Mouse (Mus musculus) ES-E14 (cell line): Measurements from ENCODE around the gene Ankrd40. TPM values are rescaled to one million over a fixed set of nuclear protein-coding genes. Genes with fewer than 3 reads are reported as not detected.

Source experiments
- DNase-seq: peaks from one replicate; pipeline ENCODE4 v3.0.0-alpha.2; 2013; ENCODE audit warnings: low read depth, low spot score
- H3K27ac ChIP-seq: 2 replicates; pipeline ENCODE4 v1.5.1; 2012; ENCODE audit warnings: low read depth, mild to moderate bottlenecking, low read length, moderate library complexity, mixed read lengths; ENCODE audit not compliant: poor library complexity, insufficient read depth, severe bottlenecking
- H3K36me3 ChIP-seq: 2 replicates; pipeline ENCODE4 v1.6.1; 2012; ENCODE audit warnings: mild to moderate bottlenecking, low read length, moderate library complexity, mixed read lengths; ENCODE audit not compliant: control insufficient read depth, poor library complexity, insufficient read depth, severe bottlenecking
- H3K4me1 ChIP-seq, 2 experiments: fragments of 150-350 bp in 1 of 2; sonication (generic) in 1 of 2; 2 replicates each; pipeline ENCODE4 v1.6.1; 2012; ENCODE audit warnings: low read length in 2 of 2, mild to moderate bottlenecking in 1 of 2, mixed read lengths in 1 of 2; ENCODE audit not compliant: control insufficient read depth in 2 of 2, insufficient read depth in 2 of 2, poor library complexity in 1 of 2
- H3K4me3 ChIP-seq, 2 experiments: fragments of 150-350 bp in 1 of 2; sonication (generic) in 1 of 2; 2 replicates each; pipeline ENCODE4 v1.5.1; 2012; ENCODE audit warnings: low read length in 2 of 2, low read depth in 1 of 2, mild to moderate bottlenecking in 1 of 2, mixed read lengths in 1 of 2; ENCODE audit not compliant: insufficient read depth in 1 of 2, poor library complexity in 1 of 2, severe bottlenecking in 1 of 2
- H3K9ac ChIP-seq: 2 replicates; pipeline ENCODE4 v1.6.1; 2012; ENCODE audit warnings: low read depth, mild to moderate bottlenecking, low read length, mixed read lengths; ENCODE audit not compliant: poor library complexity, insufficient read depth, severe bottlenecking
- H3K9me3 ChIP-seq: fragments of 150-350 bp; sonication (generic); 2 replicates; pipeline ENCODE4 v1.6.1; 2012; ENCODE audit warnings: low read depth, mild to moderate bottlenecking, low read length; ENCODE audit not compliant: control insufficient read depth, insufficient read depth
- CHD2 ChIP-seq: IDR thresholded peaks from 2 replicates; pipeline ENCODE4 v1.6.1; 2014; ENCODE audit warnings: mild to moderate bottlenecking, low read depth, low read length, inconsistent platforms
- HCFC1 ChIP-seq: IDR thresholded peaks from 2 replicates; pipeline ENCODE4 v1.6.1; 2012; ENCODE audit warnings: low read length, inconsistent platforms, borderline replicate concordance; ENCODE audit not compliant: insufficient read depth
- MAFK ChIP-seq: IDR thresholded peaks from 2 replicates; pipeline ENCODE4 v1.6.1; 2014; ENCODE audit warnings: mild to moderate bottlenecking, low read depth, low read length, inconsistent platforms; ENCODE audit not compliant: insufficient read depth
- ZC3H11A ChIP-seq: IDR thresholded peaks from 2 replicates; pipeline ENCODE4 v1.6.1; 2012; ENCODE audit warnings: low read depth, mild to moderate bottlenecking, inconsistent platforms, low read length, borderline replicate concordance
- ZNF384 ChIP-seq: IDR thresholded peaks from 2 replicates; pipeline ENCODE4 v1.6.1; 2012; ENCODE audit warnings: low read depth, low read length, inconsistent platforms
- in situ Hi-C, 2 experiments: fragments of 600-800 bp; cut with MboI; formaldehyde crosslinking; loops; one replicate each; pipeline ENCODE4 v1.15.1; 2025; ENCODE audit warnings: low sequenced_read_pairs in 2 of 2, inconsistent platforms in 1 of 2; ENCODE audit not compliant: unreplicated experiment in 2 of 2
- total RNA-seq: library from RNA; depleted of rRNA; stranded (reverse); fragments of 300-350 nt; gene quantifications from 2 replicates; pipeline ENCODE4 v1.2.3, GENCODE M21; 2012

Ankrd40 gene
- total RNA-seq, 1 experiment: 42.7 TPM

DNA sequence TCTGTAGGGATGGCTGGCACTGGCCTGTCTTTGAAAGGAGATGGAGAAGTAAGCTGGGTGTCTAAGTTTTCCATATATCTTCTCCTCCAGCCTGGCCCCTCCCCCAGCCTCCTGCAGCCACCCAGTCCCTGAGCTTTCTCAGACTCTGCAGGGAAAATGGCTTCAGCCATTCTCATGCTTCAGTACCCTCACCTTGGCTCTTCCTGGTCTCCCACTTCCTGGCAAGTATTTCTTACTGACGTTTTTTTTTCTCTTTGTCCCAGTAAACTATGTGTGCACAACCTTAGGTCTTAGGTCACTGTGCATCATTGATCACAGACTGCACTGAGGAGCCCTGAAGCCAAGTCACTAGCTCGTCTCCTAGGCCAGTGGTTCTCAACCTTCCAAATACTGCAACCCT is 51.3 kb downstream of the Ankrd40 start:
- H3K9me3 ChIP-seq: no peaks in the 10 kb centered on the region
- H3K4me1 ChIP-seq: no peaks in the 10 kb centered on the region
- no peak for DNase-seq
- in situ Hi-C loops: no loop called here
- H3K36me3 ChIP-seq: no peaks in the 10 kb centered on the region
- H3K9ac ChIP-seq: no peak overlapping the region
- no peak overlapping the region for H3K4me3 ChIP-seq
- H3K27ac ChIP-seq: no peak overlapping the region
- TF ChIP-seq ZC3H11A: no peak
- no peak for TF ChIP-seq MAFK
- TF ChIP-seq HCFC1: no peak
- TF ChIP-seq CHD2: no peak
- TF ChIP-seq ZNF384: no peak

GRCm38 (mm10) chr11:94379736-94380135 is 51.9 kb downstream of the Ankrd40 start:
- no peak for DNase-seq
- in situ Hi-C loops: no loop called here
- Histone ChIP-seq H3K4me3 (no peak overlapping the region), H3K9me3 (no peaks in the 10 kb centered on the region), H3K36me3 (no peaks in the 10 kb centered on the region), H3K4me1 (no peaks in the 10 kb centered on the region), H3K27ac (no peak overlapping the region), H3K9ac (no peak overlapping the region)
- TF ChIP-seq ZNF384: no peak
- no peak for TF ChIP-seq MAFK
- TF ChIP-seq ZC3H11A: no peak
- no peak for TF ChIP-seq HCFC1
- no peak for TF ChIP-seq CHD2

GRCm38 (mm10) chr11:94385977-94386771 is 58.4 kb downstream of the Ankrd40 start:
- Histone ChIP-seq H3K36me3 (no peaks in the 10 kb centered on the region), H3K9ac (no peak overlapping the region), H3K4me1 (no peaks in the 10 kb centered on the region), H3K27ac (no peak overlapping the region), H3K9me3 (no peaks in the 10 kb centered on the region), H3K4me3 (no peak overlapping the region)
- DNase-seq: no peak
- TF ChIP-seq ZC3H11A: no peak
- no peak for TF ChIP-seq MAFK
- no peak for TF ChIP-seq ZNF384
- no peak for TF ChIP-seq CHD2
- in situ Hi-C loops: no loop called here

- Histone ChIP-seq H3K27ac (no peak overlapping the region), H3K9me3 (no peaks in the 10 kb centered on the region), H3K9ac (no peak overlapping the region), H3K4me1 (no peaks in the 10 kb centered on the region), H3K4me3 (no peak overlapping the region), H3K36me3 (no peaks in the 10 kb centered on the region)
- TF ChIP-seq ZNF384: no peak
- TF ChIP-seq HCFC1: no peak
- TF ChIP-seq CHD2: no peak
- TF ChIP-seq MAFK: no peak
- no peak for TF ChIP-seq ZC3H11A
- in situ Hi-C loops: no loop called here
- DNase-seq: no peak
Observed at GRCm38 (mm10) chr11:94387756-94388155, 60.0 kb downstream of the Ankrd40 start.

GRCm38 (mm10) chr11:94389021-94389420 is 61.2 kb downstream of the Ankrd40 start:
- Histone ChIP-seq H3K4me1 (no peaks in the 10 kb centered on the region), H3K9me3 (no peaks in the 10 kb centered on the region), H3K9ac (no peak overlapping the region), H3K4me3 (no peak overlapping the region), H3K27ac (no peak overlapping the region), H3K36me3 (no peaks in the 10 kb centered on the region)
- in situ Hi-C loops: no loop called here
- TF ChIP-seq HCFC1 (no peak), ZNF384 (no peak), CHD2 (no peak), ZC3H11A (no peak), MAFK (no peak)
- no peak for DNase-seq
